Mouse (Mus musculus): Measurements from ENCODE around the gene Ctss.

DNA sequence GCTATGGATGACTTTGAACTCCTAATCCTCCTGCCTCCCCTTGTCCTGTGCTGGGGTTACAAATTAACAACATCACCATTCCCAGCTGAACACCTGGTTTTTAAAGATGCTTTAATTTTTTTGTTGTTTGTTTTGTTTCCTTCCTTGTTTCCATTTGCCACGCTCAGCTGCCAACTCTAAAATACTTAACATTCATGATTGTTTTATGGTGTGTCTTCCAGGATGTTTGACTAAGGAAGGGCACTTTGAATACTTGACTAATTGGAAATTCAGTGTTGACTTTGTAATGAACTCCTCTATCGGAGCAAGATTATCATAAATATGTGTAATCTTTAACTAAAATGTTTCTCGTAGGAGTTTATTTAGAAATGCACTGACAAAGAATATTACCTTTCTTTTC is 74.7 kb downstream of the Ctss start:
- TF ChIP-seq POLR2A (IDR thresholded peaks at IDR 0.05; ENCODE audit: insufficient read length, low read depth) = no peak
- TF ChIP-seq MYOG (IDR thresholded peaks at IDR 0.05; ENCODE audit: control insufficient read depth in 1 of 3, insufficient read depth in 1 of 3, insufficient read length in 2 of 3, low read depth in 2 of 3) = no peak
